Mouse (Mus musculus) bone marrow macrophage, adult 2 months (primary cell): ENCODE measurements around the gene Akt1.

Source experiments
- CTCF ChIP-seq: IDR thresholded peaks from 2 replicates; pipeline ENCODE4 v1.5.1; 2012; ENCODE audit warnings: low read depth, mild to moderate bottlenecking, low read length, moderate library complexity
- POLR2A ChIP-seq: IDR thresholded peaks from 2 replicates; pipeline ENCODE4 v1.6.1; 2012; ENCODE audit warnings: mild to moderate bottlenecking, low read depth, low read length, borderline replicate concordance

DNA sequence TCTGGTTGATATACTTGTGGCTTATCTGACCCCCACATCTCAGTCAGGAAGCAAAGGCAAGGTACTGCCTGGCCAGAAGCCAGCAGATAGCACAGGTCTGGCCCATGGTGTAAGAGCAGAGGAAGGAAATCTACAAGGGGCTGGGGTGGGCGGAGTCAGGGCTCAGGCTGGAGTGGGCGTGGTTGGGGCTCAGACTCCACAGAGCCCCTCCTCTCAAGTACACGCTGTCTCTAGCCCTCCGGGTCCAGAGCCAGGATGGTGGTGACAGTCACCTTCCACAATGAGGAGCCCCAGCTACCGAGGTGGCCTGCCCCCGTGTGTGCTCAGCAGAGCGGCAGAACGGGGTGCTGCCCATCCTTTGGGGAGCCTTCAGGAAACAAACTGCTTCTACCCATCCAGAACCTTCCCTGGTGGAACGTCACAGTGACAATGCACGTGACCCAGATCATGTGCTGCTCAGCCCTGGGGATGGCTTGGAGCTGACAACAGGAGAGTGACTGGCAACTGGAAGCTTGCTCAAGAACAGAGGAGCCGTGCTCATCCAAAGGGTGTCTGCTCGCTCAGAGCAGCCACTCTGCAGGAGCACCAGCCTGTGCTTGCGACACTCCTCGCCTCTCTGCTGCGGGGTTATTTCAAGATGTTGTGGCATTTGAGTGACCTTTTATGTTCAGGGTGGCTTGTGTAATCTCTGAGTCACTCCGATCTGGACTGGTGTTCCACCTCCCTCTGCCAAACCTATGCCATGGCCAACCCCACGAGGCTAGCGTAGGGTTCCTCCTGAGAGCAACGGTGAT lies 45.6 kb downstream of the Akt1 start:
- TF ChIP-seq CTCF (no peak), POLR2A (peak; percentile 15; the same call in 1 of the 2 replicates)
